Mouse (Mus musculus) 416B (cell line): ENCODE measurements at regions not wholly inside any gene's neighbourhood (a gene's known extent, or its start where the extent isn't known, plus 50 kb on each side); places are given as distances from the start of the nearest gene placed in this dataset.

Experiments
- DNase-seq: peaks from one replicate; pipeline ENCODE4 v3.0.0; 2011; ENCODE audit warnings: low read depth

GRCm38 (mm10) chr3:52929827-52930605, 87.0 kb downstream of the Cog6 start:
- peak; percentile 72 for DNase-seq

DNA sequence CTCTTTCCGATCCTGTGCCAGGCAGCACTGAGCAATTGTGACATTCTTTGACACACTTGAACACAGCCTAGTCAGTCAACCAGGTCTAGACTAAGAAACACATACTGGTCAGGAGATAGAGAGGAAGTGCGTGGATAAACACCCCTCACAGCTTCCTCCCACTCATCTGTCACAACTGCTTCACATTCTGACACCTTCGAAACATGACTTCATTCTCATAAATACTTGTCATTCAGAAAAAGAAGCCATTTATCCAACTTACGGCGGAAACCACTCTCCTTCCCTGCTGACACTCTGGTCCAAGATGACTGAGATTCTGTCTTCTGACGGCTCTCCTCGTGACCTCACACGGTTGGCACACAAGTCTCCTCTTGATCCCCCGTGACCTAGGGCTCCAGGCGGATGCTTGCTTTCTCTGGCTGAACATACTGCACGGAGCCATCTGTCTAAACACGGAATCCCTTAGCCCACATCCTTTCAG, 89.6 kb downstream of the Cog6 start:
- DNase-seq = no peak

GRCm38 (mm10) chr3:52926549-52926948, 90.5 kb downstream of the Cog6 start:
- no peak for DNase-seq

- DNase-seq = peak; percentile 68
Observed at GRCm38 (mm10) chr3:52925223-52925622, 91.8 kb downstream of the Cog6 start.

GRCm38 (mm10) chr3:52924631-52925030, 92.4 kb downstream of the Cog6 start:
- DNase-seq = no peak

DNA sequence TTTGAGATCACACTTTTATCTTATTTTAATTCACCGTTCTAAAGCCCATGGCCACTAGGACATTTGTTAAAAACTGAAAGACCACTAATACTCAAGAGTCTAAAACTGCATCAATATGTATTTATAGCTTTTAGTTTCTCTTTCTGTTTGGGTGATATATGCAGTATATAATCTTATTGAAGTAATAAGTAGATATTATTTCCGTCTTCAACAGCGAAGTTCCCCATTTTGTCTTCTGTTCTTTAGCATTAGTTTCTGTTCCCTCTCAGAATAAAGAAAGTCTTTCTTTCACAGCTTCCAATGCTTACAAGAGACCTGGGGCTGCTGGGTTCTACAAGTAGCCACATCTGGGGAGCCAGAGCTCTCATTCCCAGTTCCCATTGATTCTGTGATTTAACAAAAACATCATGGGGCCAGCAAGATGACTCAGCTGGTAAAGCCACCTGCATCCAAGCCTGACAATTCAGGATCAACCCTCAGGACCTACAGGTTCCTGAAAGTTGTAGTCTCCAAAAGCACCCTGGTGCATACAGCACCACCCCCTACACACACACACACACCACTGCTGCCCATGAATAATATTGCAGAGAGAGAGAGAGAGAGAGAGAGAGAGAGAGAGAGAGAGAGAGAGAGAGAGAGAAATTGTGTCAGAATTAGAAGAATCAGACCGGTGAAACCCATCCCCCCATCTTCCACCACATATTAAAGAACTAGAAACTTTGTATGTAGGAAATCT, 93.0 kb downstream of the Cog6 start:
- no peak for DNase-seq

DNA sequence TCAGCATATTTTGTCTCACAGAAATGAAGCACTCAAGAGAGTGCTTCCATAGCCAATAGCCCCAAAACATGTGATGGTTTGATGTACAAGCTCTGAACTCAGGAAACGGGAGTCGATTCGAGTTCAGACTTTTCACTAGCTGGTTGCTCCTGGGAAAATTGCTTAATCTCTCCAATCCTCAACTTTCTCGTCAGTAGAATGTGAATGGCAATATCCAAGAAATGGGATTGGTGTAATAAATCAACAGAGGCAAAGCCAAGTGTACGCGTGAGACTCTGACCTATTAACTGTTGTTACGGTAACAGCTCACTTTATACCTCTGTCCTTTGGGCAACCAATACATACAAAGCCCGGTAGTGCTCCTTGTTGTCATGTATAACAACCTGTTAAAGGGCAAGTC, 94.6 kb downstream of the Cog6 start:
- no peak for DNase-seq

DNA sequence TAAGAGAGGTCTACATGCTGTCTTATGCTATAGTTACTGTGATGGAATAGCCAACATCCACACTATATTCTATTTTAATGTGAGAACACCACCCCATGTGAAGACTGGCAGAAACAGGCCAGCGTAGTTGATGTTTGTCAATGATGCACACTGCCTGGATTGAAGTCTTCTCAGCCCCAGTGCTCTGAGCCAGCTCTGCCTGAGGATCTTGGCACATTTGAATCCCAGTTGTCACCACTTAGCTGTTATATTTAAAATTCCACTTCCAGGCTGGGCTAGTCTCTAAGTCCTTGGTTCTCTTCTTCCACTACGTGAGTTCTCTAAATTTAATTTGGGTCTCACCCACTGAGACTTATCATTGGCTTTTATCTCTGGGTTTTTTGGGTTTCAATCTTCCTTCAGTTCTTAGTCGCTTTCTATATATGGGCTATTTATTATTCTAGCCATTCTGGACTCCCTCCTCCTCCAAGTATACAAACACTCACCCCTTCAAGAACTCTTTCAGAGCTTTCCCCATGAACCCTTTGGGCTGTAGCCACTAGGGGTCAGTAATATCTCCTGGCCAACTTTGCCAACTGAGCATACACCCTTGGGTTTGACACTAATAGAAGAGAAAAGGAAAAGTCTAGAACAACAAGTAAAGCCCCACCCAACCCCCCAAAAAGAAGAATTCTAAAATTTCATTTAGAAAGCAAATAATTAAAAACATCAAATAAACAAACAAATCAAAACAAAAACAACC, 110.0 kb downstream of the Cog6 start:
- DNase-seq = no peak

- DNase-seq = no peak
Observed at GRCm38 (mm10) chr3:52904028-52904427, 113.0 kb downstream of the Cog6 start.

GRCm38 (mm10) chr3:52897665-52898064, 119.4 kb downstream of the Cog6 start:
- no peak for DNase-seq

GRCm38 (mm10) chr3:52896462-52896861, 120.6 kb downstream of the Cog6 start:
- DNase-seq = no peak

- DNase-seq = no peak
Observed at GRCm38 (mm10) chr3:52895751-52896150, 121.3 kb downstream of the Cog6 start.

DNA sequence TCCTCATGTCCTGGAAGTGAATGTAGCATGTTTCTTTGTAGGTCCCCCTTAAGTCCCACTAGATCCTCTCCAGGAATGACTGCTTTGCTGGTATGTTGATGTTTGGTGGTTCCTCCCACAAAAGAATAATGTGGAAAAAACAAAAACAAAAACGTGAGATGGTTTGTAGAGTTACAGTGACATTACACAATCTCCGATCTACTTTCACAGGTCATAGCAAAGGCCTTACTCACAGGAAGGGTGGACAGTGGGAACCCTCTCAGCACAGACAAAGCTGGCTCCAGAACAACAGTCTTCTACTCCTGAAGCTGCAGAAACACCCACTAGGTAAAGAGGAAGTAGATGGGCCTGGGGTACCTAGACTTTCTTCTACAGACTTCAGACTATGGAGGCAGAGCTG, 122.2 kb downstream of the Cog6 start:
- peak; percentile 29 for DNase-seq

- DNase-seq = peak; percentile 76
Observed at GRCm38 (mm10) chr3:52889156-52889715, 127.8 kb downstream of the Cog6 start.

DNA sequence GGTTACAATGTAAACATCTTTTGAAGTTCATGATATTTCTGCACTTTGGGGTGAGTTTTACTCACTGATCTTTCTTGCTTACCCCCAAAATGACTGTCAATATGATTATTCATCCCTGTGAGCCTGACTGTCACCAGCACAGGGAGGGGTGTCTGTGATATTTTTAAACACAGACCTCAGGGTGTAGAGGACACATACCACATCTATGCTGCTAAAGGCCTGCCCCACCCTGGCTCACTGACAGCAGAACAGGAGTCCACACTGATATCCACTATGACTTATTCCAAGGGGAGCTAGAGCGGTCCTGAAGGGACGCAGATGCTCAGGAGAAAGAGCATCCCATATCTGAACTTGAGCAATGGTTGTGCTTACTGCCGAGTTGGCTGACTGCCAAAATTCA, 135.1 kb downstream of the Cog6 start:
- no peak for DNase-seq

- DNase-seq = peak; percentile 67
Observed at GRCm38 (mm10) chr3:52881139-52881538, 135.9 kb downstream of the Cog6 start.

GRCm38 (mm10) chr3:52879700-52880099, 137.3 kb downstream of the Cog6 start:
- no peak for DNase-seq

DNA sequence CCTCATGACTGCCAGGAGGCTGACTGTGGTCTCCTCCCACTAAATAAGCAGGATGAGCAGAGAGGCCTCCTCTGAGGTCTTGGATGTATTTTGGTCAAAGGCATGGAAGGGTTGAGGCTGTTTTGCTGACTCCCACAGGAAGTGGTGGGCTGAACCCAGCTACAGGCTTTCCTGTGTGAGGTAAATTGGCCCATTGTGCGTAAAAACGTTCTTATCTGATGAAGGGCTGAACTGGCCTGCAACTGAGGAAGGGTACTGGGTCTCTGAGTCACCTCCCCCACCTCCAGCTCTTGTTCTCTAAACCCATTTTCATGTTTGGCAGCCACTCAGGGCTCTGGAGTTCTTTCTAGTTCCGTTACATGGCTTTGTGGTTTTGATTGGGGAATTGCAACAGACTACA, 138.7 kb downstream of the Cog6 start:
- peak; percentile 100 for DNase-seq

DNA sequence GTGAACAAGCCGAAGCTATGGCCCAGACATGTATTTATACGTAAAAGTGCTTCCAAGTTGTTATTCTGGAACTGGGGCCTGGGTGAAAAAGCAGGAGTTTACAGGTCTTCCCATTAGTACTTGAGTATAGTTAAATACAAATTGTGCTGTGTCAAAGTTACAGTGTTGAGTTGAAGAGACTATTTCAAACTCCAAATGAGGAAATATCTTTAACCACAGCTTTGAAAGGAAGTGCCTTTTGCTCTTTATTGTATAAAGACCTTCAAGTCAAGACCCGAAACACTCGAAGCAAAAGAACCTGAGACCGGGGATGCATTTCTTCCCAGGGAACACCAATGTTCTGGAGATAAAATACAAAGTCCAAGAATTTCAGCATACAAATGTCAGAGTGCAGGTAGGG, 144.8 kb downstream of the Cog6 start:
- DNase-seq = peak; percentile 47

GRCm38 (mm10) chr3:52863146-52863849, 153.7 kb downstream of the Cog6 start:
- DNase-seq = no peak

- no peak for DNase-seq
Observed at GRCm38 (mm10) chr3:52862026-52862425, 155.0 kb downstream of the Cog6 start.

DNA sequence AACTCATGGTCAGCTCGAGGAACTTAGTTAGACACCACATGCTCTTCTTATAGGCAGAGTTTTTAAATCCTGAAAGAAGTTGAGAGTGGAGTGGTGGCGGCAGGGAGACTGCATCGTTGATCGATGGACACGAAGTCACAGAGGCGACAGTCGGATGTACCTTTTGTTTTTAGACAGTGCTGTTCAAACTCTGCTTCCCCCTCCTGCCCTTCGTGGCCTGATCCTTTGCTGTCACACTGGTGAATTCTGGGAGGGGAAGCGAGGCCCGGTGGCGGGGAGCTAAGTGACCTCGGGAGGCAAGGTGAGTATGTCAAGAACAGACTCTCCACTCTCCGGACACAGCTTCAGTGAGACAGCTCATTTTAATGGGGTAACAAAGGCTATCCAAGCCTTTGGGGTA, 155.5 kb downstream of the Cog6 start:
- DNase-seq = no peak
